Mouse (Mus musculus) heart, adult 11 months (tissue): ENCODE data around the gene Large1.
"Not testable (repeated sequence)": the region's sequence is repeated elsewhere in the genome, so short reads cannot be mapped to it uniquely, and the experiment has no call there.

ENCODE experiments used
- DNase-seq: peaks from one replicate; pipeline ENCODE4 v3.0.0; 2022

Gene Large1

DNA sequence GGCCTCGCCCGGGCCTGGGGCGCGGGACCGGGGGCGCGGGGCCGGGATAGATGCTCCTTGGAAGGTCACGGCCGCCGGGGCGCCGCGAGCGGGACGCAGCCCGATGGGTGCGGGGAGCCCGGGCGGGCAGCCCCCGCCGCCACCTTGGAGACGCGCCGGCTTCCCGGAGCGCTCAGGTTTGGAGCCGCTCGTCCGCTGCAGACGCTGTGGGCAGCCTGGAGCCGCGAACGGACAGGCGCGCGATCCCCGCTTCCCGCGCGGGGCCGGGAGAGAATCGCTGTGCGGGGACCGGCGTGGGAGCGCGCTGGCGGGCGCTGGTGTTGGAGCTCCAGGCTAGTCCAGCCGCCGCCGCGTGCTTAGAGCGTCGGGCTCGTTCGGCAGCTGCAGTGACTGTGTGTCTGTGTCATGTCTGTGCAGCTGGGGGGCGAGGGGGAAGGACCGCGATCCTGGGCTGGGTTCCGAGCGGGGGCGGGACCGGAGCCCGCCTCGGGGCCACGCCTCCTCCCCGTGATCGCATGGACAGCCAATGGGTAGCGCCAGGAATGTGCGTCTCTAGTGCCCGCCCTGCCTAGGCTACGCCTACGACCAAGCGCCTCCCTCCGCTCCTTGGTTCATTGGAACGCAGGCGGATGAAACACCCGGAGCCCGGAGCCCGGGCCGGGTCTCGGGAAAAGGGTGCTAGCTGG lies at the start of gene Large1:
TSS of gene Large1 (minus strand) at position 433 of the 686 bp plus-strand sequence.
- DNase-seq = peak; percentile 100

DNA sequence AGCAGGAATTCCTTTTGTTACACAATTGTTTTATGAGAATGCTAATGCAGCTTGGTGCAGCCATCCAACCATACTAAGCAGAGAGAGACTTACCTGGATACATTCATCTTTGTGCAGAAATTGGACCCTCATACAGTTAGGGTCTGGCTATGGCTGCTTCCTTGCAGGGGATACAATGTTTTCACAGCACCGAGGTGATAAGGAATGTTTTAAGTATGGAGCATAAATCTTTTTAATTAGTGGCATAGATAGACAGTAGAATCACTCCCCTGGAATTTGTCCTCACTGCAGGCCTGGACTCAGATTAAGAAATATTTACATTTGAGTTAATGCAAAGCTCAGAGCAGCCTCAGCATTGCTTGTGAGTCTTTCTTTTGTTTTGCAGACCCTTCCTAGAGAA lies 47.0 kb upstream of the Large1 start:
- DNase-seq = peak; percentile 6

DNA sequence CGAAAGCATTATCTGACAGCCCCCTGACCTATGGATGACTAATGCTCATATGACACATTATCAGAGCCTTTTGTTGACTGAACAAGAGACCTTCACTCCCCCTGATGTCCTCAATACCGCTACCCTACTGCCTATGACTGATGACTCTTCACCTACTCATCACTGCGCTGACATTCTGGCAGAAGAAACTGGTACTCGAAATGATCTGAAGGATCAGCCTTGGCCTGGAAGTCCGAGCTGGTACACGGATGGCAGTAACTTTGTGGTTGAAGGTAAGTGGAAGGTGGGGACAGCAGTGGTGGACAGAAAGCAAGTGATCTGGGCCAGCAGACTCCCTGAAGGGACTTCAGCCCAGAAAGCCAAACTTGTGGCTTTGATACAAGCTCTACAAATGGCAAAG lies 19.7 kb upstream of the Large1 start:
- peak; percentile 64 for DNase-seq

DNA sequence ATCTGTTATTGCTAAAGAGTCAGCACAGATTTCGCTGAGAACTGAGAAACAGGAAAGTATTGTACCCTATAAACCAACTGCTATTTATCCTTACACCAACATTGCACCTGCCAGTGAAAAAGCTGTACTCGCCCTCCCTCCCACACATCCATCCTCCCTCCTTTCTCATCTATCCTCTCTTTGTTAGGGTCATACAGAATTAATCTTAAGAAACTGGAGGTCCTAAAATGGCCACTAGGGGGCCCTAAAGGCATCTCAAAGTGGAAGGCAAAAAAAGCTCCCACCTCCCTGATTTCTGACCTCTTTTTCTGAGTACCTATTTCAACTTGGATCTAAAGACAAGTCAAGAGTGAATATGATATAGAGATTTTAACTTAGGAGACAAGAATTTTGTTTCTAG lies 2.6 kb upstream of the Large1 start:
- peak; percentile 82 for DNase-seq

DNA sequence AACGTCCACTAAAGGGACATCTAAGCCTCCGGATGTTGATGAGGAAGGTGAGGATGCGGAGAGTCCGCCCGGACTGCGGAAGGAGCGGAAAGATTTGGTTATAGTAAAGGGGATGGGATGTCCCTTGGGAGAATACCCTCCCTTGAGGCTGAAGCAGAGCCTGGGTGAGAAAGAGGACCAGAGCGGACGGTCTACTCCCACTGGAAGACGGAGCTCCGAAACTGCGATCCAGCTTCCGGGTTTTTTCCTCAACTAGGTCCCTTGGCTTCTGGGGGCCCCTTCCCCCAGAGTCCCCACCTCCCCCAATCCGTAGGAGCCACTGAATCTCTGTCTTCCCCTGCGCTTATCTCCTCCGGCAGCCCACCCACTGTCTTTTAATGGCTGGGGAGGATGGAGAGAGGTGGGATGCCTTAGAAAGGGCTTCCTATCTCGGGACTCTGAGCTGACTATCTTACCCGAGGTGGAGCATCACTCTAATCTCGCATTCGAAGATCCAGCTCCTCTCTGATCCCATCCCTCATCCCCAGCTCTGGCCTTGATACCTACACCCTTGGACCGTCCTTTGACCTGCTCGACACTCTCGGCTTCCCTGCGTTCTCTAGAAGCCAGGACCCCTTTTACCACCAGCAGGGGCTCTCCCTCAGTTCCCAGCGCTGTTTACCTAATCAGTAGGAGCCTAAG lies 1.0 kb upstream of the Large1 start:
- peak; percentile 97 for DNase-seq

DNA sequence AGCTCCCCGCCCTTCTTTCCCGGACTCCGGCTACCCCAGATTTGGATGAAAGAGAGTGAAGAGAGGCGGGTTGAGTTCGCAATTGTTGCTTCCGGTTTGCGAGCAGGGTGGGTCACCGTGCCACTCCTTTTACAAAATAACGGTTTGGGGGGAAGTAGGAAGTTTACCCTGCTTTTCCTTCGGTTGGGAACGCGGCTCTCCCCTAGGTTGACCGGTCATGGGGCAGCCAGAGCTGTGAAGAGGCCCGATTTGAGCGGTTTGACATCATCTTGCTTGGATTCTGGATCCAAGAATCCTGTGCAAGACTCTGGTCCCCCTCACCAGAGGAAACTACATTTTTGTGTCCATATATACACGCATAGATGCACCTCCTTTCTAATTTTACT lies 447 bp upstream of the Large1 start:
- DNase-seq = no peak

DNA sequence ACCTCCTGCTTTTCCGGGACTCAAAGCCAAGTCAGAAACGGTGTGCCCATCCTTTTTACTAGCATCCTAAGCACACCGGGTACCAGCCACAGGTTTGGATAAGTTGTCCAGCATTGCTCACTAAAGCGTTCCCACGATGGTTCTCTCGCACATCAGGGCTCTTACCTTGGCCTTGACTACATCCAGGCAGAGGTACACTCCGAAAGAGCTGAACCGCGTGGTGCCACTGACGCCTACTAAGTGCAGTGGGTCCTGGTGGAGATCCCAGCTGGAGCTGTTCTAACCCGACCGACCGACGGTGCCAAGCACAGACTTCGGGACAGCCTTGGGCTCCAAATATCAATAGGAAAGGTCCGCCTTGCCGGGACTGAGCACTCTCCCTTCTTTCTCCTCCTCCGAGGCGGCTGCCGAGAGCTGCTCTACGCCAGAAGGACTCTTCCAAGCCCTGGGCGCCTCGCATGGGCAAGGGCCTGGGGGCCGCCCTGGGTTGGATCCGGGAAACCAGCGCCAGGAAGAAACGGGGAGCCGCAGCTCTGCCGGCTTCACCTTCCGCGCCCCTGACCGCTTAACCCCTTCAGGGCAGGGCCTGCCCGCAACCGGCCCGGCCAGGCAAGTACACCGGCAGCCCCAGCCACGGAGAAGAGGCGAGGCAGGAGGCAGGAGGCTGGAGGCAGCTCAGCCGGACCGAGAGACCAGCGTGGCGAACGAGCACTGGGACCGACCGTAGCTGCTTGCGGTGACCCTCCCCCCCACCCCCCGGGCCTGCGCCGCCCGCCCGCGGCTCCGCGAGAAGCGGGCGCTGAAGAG lies 836 bp downstream of the Large1 start:
- DNase-seq = peak; percentile 95

DNA sequence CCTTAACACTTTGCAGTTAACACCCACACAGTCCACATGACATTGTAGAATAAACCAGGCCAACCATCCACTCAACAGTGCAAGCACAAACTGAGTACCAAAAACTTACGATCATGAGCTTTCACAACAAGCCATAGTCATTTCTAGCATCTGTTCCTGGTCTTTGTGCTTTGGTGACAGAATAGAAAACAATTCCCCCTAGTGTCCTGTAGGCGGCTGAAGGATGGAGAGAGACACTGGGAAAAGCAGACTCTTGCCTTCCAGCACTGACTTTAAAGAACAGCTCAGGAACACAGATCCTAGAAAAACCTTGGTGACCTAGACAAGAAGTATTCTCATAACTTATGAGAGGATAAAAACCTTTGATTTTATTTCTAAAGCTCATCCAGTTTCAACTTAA lies 3.0 kb downstream of the Large1 start:
- no peak for DNase-seq

DNA sequence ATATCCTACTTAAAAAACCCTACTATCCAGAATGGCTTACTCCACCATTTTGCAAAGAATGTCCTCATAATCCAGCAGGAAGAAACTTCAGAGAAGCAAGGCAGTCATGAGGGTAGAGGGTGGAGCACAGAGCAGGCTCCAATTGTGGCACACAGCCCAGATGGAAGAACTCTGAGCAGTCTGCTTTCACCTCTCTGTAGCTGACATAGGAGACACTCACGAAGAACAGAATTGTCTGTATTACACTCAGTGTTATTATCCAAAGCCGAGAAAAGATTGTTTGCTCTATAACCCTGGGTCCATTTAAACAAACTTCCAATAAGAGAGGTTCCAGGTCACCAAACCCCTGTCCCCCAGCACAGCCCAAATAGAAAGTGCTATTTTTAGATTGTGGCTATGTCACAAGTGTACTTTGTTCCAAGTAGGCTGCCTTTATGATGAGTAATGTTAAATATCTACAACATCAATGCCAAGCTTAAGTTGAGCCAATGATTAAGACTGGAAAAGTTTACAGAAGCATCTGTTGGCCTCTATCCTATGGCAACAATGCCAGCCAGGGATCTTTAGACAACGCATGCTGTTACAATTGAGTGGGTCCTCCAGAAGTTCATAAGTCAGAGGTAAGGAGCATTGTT lies 10.5 kb downstream of the Large1 start:
- DNase-seq = peak; percentile 95

DNA sequence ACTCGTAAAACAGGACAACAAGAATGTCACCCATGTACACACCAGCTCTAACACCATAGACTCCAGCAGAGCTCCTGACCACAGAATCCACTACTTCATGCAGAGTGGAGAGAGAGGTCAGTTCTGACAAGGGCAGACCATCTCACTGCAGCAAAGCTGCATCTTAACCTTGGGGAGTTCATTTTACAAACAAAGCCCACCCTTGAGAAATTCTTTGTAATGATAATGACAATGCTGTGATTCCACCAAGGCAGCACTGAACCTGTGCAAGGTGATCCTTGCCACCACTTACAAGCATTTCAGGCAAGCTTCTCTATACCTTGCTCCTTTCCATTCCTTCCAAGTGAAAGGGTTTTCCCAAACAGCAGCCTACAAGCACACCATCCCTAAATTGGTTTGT lies 16.5 kb downstream of the Large1 start:
- peak; percentile 27 for DNase-seq

DNA sequence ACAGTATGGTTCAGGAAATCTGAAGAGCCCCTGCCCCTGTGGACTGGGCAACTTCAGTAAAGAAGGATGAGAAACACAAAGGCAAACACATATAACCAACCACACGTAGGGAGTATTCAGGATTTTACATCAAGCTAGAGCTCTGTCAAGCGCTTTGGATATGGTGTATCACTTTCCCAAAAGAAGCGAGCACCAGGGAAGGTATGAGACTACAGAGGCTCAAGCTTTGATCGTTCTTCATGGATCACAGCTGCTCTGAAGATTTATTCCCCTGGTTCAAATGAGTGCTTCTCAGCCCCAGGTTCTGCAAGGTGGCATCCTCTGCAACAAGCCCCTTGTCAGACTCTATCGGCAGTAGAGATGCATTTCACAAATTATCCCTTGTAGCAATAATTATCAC lies 24.2 kb downstream of the Large1 start:
- peak; percentile 3 for DNase-seq

DNA sequence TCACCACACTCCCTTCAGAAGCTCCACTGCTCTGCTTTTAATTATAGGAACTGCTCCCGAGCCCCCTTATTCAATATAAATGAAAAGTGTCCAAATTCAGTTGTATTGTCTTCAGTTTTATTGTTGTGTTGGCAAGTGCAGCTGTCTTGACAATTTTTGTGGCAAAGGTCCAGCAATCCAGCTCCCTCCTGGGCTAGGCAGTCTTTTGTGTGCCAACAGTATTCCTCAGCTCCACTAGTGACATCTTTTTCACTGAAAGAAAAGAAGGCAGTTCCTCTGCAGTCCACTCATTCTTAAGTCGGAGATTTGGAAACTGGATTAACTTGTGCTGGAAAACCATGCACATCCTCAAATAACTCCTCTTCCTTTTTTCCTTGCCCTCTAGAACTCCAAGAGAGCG lies 25.3 kb downstream of the Large1 start:
- peak; percentile 65 for DNase-seq

DNA sequence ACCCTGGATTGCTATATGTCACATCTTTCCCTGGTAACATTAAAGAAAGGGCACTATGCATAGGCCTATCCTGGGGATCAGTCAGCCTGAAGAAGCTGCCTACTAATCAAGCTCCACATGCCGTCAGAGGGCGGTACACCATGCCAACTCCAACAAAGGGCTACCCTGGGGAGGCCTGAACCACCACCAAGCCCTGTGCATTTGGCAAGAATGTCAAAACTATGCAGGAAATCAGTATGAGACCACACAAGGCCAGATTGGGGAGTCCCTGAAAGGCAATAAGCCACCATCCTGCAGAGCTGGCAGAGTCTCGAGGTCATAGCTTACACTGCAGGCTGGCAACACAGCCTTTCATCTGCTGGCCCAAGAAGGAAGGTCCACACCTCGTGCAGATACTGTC lies 28.7 kb downstream of the Large1 start:
- peak; percentile 91 for DNase-seq

DNA sequence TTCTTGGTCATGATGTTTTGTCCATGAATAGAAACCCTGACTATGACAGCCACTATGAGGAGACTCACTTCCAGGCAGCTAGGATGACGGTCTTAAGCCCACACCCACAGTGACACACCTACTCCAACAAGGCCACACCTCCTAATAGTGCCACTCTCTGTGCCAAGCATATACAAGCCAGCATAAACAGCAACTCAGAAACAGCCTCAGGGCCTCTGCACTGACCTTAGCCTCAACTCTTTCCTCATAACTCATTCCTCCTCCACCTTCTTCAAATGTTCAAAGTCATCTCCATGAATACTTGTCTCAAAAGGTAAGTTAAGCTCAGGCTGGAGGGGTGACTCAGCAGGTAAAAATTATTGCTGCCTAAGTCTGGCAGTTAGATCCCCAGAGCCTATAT lies 29.7 kb downstream of the Large1 start:
- DNase-seq = peak; percentile 24

DNA sequence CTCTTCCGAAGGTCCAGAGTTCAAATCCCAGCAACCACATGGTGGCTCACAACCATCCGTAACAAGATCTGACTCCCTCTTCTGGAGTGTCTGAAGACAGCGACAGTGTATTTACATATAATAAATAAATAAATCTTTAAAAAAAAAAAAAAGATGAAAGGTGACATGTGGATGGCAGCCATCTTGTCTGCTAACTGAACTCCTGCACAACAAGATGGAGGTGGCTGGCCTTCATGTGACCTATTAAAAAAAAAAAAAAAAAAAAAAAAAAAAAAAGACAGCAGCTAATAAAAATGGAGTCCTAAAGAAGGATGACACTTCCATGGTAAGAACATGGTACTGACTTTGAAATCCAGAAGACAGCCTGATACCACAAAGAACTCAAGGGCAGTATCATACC lies 33.8 kb downstream of the Large1 start:
- DNase-seq = not testable (repeated sequence)

DNA sequence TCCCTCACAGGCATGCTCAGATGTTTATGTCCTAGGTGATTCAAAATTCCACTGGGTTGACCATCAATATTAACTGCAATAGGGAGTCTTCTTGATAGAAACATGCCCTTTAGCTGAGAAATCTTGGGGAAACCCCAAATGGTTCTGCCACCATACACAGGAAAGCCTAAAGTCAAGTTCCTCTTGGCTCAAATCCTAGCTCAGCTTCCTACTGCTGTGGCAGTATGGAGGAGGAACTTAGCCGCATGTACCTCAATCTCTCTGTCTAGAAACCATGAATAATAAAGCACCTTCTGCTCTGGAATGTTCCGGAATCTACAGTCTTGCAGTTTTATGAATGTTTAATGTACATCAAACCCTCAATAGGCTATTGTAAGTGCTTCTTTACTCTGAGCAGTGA lies 39.4 kb downstream of the Large1 start:
- no peak for DNase-seq

DNA sequence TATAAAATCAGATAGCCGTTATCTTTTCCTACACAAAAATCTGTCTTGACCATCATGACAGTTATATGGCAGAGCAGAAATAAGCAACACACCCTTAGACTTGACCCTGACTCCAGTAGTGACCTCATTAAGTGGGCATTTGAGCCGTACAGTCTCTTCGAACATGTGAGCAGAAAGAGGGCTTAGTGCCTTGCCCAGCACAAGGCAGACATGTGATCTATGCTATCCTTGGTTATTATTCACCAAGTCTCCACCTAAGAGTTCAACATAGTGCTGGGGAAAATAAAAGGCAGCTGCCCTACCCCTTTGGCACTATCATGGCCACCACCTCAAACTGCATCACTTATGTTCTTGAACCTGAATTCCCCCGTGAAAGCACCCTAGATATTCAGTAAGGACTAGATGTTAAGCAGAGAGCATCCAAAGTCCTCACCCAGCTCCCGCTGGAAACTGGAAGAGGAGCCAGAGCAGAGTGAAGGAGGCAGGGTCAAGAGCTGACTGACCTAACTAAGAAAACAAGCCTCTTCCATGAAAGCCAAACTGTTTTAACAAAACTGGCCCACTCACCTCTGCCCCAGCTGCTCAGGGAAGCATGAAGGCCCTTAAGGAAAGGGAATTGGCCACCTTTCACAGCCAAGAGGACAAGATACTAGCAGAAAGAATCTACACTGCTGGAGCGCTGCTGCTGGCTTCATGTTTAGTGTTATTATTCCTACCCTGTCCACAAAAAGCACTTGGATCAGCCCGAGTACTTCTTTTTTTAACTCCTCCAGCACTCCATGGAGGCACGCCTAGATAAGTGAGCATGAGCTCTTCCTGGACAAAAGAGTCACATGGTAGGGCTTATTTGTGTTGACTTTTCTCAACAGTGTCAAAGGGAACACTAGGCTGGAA lies 40.4 kb downstream of the Large1 start:
- peak; percentile 95 for DNase-seq

DNA sequence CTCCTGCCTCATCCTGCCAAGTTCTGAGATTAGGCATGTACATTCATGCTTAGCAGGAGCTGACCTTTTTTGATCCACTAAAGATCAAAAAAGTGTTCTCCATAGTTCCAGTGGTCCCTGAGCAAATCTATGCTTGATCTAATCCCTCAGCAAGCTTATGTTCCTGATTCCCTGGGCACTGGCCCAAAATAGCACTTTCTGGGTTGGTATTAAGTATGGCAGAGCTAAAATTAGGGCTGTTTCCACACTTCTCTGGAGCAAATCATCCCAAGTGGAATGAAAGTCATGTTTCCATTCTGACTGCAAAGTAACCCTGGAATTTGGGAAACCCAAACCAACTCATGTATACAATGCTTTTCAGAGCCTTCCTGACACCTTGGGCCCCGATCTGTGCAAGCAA lies 42.9 kb downstream of the Large1 start:
- DNase-seq = peak; percentile 30

DNA sequence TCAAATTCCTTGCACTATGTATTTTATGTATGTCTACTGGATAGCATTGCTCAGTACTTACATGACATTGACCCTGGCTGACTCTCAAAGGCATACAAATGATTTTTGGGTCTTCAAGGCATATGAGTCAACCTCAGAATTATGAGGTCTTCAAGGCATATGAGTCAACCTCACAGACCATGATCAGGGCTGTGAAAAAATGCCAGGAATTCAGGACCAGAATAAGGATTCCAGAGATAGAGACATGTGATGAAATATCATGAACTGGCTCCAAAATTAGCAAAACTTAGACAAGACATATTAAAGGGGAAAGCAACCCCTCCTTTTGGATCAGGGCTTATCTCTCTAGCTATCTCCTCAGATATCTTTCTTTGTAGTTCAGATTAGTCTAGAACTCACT lies 43.3 kb downstream of the Large1 start:
- peak; percentile 50 for DNase-seq

DNA sequence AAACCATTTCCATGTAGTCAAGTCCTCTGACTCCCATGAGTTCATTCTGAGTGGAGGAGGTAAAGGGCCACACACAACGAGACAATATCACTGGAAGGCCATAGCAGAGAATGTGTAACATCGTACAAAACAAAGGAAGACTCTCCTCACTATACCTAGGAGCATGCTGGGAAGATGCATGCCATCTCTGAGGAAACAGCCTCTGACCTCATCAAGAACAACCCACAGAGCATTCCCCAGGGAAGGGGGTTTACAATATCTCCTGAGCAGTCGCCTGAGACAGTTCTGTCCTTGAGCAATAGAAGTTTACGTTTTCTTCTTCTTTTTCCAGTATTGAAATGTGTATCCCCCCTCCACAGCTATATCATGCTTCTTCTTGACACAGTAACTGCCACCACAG lies 49.4 kb downstream of the Large1 start:
- peak; percentile 36 for DNase-seq

DNA sequence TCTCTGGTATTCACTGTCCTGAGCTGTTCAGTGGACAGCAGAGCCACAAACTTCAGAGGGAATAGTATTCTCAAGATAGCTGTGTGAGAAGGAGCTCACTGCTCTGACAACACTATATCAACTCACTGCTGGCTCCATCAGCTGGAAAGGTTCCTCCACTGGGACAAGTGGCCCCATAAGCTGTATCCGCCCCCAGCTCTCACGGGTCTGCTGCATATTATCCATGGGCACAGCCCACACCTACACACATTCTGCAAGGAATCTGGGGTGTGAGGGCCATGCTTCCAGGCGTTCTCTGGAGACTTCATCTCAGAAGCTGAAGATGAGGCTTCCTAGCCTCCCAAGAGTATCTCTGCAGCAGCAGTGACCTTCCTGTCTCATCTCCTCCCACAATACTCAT lies 50.4 kb downstream of the Large1 start:
- DNase-seq = peak; percentile 48

DNA sequence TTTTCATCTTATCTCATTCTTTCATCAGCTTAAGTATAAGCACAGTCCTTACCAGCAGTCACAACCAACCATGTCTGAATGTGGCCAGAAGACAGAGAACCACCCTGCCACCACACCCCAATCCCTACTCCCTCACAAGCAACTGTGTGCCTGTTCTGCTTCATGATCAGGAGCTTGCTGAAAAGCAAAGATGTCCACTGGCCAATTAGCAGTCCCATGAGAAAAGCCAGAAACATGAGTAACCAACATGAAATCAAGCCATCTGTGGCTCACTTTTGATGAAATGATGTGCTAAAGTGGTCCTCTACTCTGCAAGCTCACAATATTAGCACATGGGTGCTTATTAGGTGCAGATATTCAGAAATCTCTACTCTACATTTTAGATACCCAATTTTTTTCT lies 57.8 kb downstream of the Large1 start:
- peak; percentile 73 for DNase-seq
